Mouse (Mus musculus) ES-CJ7 (cell line): ENCODE measurements around the gene Pcyt1a.

Source experiments
- DNase-seq: peaks from one replicate; pipeline ENCODE4 v3.0.0; 2011; ENCODE audit warnings: low read depth, low spot score

The Pcyt1a gene

DNA sequence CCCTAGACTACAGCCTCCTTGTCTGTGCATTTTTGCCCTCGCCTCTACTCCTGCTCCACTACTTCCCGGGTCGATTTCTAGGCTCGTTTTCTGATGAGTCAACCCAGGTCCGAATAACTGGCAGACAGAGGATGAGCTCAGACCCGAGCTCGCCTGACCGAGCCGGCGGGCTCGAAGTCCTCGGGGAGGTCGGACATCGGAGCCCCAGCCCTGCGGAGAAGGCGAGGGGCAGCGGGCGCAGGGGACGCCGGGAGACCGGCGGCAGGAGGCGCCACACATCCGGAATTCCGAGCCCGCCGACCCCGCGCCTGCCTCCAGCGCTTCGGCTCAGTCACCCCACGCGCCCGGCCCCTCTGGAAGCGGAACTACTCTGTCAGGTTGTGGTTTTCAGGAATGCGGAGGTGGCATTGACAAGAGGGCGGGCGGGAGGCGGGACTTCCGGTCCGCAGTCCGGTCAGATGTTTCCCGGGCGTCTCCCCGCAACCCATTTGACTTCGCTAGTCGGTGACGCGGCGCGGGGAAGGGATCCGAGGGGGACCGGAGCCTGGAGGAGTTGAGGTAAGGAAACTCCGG lies at the start of gene Pcyt1a:
TSS of gene Pcyt1a (plus strand) at position 448 of the 573 bp plus-strand sequence.
- DNase-seq, result peak; percentile 91

GRCm38 (mm10) chr16:32382901-32383300 lies 47.8 kb upstream of the Pcyt1a start:
- no peak for DNase-seq

- DNase-seq, result no peak
Measured at GRCm38 (mm10) chr16:32384885-32385284, 45.8 kb upstream of the Pcyt1a start.

DNA sequence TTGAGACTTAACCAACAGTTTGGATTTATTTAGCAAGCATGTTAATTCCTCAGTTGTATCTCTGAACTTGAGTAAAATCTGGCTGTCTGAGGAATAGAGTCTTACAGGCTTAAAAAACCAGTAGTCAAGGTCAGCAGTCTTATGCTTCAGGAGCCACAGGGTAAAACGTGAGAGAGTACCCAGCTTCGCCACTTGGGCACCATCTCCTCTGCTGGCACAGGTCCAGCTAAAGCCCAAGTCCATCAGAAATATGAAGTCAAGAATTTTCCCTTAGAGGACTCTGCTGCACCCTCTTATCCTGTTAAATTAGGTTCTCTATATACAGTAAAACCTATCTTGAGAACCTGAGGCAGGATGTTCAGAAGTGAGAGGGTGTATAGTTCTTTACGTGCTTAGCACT lies 43.9 kb upstream of the Pcyt1a start:
- DNase-seq, result no peak

GRCm38 (mm10) chr16:32389049-32389448 lies 41.7 kb upstream of the Pcyt1a start:
- no peak for DNase-seq

- DNase-seq, result no peak
Measured at GRCm38 (mm10) chr16:32389841-32390240, 40.9 kb upstream of the Pcyt1a start.

GRCm38 (mm10) chr16:32390882-32391281 lies 39.8 kb upstream of the Pcyt1a start:
- no peak for DNase-seq

GRCm38 (mm10) chr16:32395679-32396540 lies 34.8 kb upstream of the Pcyt1a start:
- no peak for DNase-seq

DNA sequence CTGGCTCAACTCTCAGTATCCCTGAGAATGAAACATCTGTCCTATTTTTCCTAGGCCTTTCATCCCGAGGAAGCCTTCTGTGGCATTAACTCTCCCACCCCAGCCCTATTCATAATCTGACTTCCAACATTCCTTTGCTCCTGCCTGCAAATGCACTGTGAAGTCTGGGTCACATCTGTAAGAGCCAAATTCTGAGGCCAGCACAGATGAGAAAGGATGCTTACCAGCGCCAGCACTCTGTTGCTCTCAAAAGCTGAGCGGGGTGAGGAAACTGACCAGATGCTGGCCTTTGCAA lies 34.2 kb upstream of the Pcyt1a start:
- no peak for DNase-seq

DNA sequence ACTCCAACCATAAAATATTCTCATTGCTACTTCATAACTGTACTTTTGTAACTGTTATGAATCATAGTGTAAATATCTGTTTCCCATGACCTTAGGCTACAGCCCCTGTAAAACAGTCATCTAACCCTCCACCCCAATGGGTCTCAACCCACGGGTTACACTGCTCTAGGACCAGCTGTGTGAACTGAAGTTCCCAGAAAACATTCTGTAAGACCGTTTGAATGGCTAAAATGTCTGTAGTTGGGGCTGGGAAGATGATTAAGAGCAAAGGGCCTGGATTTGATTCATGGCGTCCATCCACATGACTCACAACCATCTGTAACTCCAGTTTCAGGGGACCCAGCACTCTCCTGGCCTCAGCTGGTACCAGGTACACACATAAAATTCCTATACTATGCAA lies 32.5 kb upstream of the Pcyt1a start:
- DNase-seq, result no peak

DNA sequence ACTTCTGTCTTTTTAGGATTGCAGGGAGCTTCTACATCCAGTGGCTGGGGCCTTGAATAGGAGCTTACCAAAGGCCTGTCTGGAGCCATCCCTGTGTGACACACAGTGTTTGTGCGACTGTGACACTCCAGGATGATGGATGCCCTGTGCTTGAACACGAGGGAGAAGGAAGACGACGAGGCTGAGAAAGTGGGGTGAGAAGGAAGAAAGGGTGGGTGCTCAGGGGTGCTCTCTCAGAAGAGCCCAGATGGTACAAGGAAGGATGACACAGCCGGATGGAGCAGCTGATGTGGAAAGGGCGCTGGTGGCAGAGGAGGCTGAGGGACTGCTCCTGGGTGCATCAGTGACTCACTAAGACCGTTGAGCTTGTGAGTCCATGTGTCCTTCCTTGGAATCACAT lies 30.5 kb upstream of the Pcyt1a start, which contains the start of gene Tm4sf19:
TSS of gene Tm4sf19 (plus strand) at position 240 of the 400 bp plus-strand sequence.
- no peak for DNase-seq

- DNase-seq, result no peak
Measured at GRCm38 (mm10) chr16:32401335-32401965, 29.3 kb upstream of the Pcyt1a start.

- DNase-seq, result no peak
Measured at GRCm38 (mm10) chr16:32402818-32403217, 27.9 kb upstream of the Pcyt1a start.

DNA sequence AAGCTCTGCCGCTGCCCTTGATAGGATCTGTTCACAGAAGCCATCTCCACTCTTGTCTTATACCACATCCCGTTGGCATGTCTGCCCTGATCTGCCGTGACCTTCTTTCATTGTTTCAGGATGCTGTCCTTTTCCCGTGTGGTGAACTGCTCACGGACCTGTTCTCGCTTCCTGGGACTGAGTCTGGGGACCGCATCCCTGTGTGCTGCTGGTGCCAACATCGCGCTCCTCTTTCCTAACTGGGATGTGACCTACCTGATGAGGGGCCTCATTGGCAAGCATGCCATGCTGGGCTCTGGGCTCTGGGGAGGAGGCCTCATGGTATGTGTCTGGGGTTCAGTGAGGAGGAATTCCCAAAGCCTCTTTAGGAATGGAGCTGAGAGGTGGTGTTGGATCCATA lies 25.0 kb upstream of the Pcyt1a start:
- DNase-seq, result no peak

- no peak for DNase-seq
Measured at GRCm38 (mm10) chr16:32406671-32407070, 24.1 kb upstream of the Pcyt1a start.

DNA sequence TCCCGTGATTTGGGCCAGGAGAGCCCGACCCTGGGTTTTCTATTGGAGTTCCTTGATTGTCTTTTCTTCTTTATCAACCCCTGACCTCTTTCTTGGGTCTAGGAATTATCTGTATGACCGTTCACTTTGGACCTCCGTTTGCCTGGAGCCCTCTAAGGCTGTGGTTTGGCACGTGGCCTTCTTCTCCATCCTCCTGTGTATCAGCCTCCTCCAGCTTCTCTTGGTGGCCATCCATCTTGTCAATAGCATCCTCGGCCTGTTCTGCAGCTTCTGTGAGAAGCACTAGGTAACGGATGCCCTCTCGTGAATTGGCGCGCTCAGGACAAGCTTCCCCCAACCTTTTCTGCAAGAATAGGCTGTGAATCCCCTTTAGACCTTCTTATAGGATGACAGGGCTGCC lies 23.0 kb upstream of the Pcyt1a start:
- DNase-seq, result no peak

DNA sequence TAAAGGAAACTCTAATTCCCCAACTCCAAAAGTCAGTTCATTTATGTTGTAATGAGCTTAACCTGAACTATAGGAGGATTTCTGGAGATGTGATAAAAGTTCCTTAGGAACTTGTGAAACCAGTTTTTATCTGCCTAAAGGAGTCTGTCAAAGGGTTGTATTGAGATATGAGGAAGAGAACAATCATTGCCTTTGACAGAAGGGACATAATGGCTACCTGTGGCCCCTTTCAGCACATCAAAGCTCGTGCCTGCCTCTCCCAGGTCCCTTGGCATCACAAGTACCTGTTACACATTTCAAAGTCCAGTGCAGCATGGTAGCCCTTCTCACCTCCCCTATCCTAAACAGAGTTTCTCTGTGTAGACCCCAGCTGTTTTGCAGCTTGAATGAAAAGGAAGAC lies 13.3 kb upstream of the Pcyt1a start:
- DNase-seq, result no peak

GRCm38 (mm10) chr16:32419517-32420483 lies 10.9 kb upstream of the Pcyt1a start, which contains the start of gene Tctex1d2:
TSS of gene Tctex1d2 (plus strand) at chr16:32419702.
- peak; percentile 98 for DNase-seq

DNA sequence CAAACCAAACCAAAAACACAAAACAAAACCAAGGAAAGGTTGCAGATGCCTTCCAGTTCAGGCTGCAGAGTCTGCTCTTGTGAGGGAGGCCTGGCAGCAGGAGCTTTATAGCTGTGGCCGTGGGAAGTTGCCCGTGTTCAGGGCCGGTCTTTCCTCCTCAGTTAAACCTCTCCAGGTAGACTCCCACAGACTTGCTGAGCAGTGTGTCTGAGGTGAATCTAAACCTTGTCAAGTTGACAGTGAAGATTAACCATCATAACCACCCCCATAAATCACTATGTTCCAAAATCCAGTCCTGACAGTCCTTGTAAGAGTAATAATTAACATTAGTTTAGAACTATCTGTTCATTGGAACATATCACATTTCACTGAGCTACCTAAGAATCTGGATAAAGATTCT lies 3.2 kb upstream of the Pcyt1a start:
- no peak for DNase-seq

DNA sequence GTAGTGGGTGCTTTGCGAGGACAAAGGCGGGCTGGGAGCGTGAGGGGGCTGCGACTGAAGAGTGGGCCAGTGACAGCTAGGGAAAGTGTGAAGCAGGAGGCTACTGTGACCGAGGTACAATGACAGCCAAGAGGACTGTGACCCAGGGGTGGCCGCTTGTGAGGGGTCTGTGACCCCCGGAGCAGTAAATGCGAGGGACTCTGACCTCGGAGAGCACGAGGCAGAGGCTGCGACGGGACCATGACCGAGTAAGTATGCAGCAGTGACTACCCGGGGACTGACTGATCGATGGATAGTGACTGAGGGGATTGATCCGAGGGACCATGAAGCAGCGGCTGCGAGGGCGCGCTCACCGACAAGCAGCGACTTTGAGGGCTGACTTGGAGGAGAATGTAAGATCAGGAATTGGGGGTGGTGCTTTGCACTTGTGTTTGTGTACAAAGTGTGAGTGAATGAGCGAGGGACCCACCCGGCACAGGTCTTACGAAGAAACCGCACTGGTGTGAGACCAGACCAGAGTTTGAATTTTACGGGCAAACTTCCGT lies 398 bp downstream of the Pcyt1a start:
- DNase-seq, result peak; percentile 17

DNA sequence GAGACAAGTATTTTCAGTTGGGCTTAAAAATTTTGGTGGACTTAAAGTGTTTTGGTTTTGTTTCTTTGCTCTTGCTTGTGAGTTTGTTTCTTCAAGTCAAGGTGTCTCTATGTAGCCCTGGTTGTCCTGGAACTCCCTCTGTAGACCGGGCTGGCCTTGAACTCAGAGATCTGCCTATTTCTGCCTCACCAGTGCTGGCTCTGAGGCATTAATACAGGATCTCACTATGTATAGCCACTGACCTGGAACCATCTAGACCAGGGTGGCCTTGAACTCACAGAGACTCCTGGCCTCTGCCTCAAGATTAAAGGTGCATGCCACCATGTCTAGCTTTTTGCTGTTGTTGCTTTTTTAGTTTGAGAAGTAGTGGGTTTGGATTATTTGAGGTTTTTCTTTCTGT lies 1.2 kb downstream of the Pcyt1a start:
- no peak for DNase-seq
